Mouse (Mus musculus): ENCODE results near the gene Sprr2k. TPM values are rescaled to one million over a fixed set of nuclear protein-coding genes. Genes with fewer than 3 reads are reported as not detected.
"Not testable (repeated sequence)": the region's sequence is repeated elsewhere in the genome, so short reads cannot be mapped to it uniquely, and the experiment has no call there.

The Sprr2k gene
- total and polyA plus RNA-seq, 3 experiments, result not detected

GRCm38 (mm10) chr3:92467424-92467823 is 35.0 kb downstream of the Sprr2k start:
- H3K9me3 ChIP-seq (replicated peaks; ENCODE audit: insufficient read depth, low read length), result no peaks in the 10 kb centered on the region
- H3K79me2 ChIP-seq (ENCODE audit: control insufficient read depth, insufficient read depth, low read length, poor library complexity), result no peaks in the 10 kb centered on the region
- no peak for DNase-seq (ENCODE audit: low read depth, low spot score)
- H3K4me1 ChIP-seq (ENCODE audit: control insufficient read depth in 1 of 2, insufficient read depth in 2 of 2, low read length in 2 of 2), result no peaks in the 10 kb centered on the region
- no peak overlapping the region for H3K9ac ChIP-seq (ENCODE audit: control insufficient read depth, low read depth, low read length, poor library complexity, severe bottlenecking)
- H3K27me3 ChIP-seq (ENCODE audit: control insufficient read depth in 1 of 2, insufficient read depth in 2 of 2, low read length in 2 of 2), result no peaks in the 10 kb centered on the region
- TF ChIP-seq MEF2A (IDR thresholded peaks at IDR 0.05; ENCODE audit: extremely low read depth, insufficient replicate concordance, low read depth, low read length, poor library complexity, severe bottlenecking) (no peak), ZMIZ1 (IDR thresholded peaks at IDR 0.05; ENCODE audit: low read depth, low read length) (no peak), MAX (IDR thresholded peaks at IDR 0.05; ENCODE audit: low read length) (no peak), GABPA (IDR thresholded peaks at IDR 0.05; ENCODE audit: low read depth, low read length) (no peak), POLR2A (IDR thresholded peaks at IDR 0.05; ENCODE audit: control insufficient read depth in 1 of 2, insufficient read depth in 1 of 2, low read depth in 1 of 2, low read length in 2 of 2, poor library complexity in 1 of 2) (no peak), TAL1 (IDR thresholded peaks at IDR 0.05; ENCODE audit: low read length) (no peak), MYB (IDR thresholded peaks at IDR 0.05; ENCODE audit: low read depth, low read length) (no peak), POLR2AphosphoS2 (IDR thresholded peaks at IDR 0.05; ENCODE audit: low read length) (no peak), SIN3A (IDR thresholded peaks at IDR 0.05; ENCODE audit: low read length) (no peak), KAT2A (conservative IDR thresholded peaks at IDR 0.05; ENCODE audit: low read depth, low read length) (no peak), ZC3H11A (IDR thresholded peaks at IDR 0.05; ENCODE audit: low read depth, low read length) (no peak), UBTF (IDR thresholded peaks at IDR 0.05; ENCODE audit: borderline replicate concordance, insufficient read depth, low read depth, low read length) (no peak), MAFK (IDR thresholded peaks at IDR 0.05; ENCODE audit: borderline replicate concordance, low read depth, low read length) (no peak), CHD1 (IDR thresholded peaks at IDR 0.05; ENCODE audit: low read depth, low read length) (no peak)
- H3K27ac ChIP-seq (ENCODE audit: control insufficient read depth, low read depth, low read length), result no peak overlapping the region
- no peak overlapping the region for H3K4me3 ChIP-seq (ENCODE audit: control insufficient read depth in 1 of 2, insufficient read depth in 1 of 2, low read depth in 2 of 2, low read length in 2 of 2)
- no peaks in the 10 kb centered on the region for H3K36me3 ChIP-seq (ENCODE audit: control insufficient read depth in 1 of 2, insufficient read depth in 2 of 2, low read length in 2 of 2)

- DNase-seq (ENCODE audit: low read depth, low spot score), result no peak
- H3K27ac ChIP-seq (ENCODE audit: control insufficient read depth, low read depth, low read length), result no peak overlapping the region
- no peaks in the 10 kb centered on the region for H3K4me1 ChIP-seq (ENCODE audit: control insufficient read depth in 1 of 2, insufficient read depth in 2 of 2, low read length in 2 of 2)
- H3K9ac ChIP-seq (ENCODE audit: control insufficient read depth, low read depth, low read length, poor library complexity, severe bottlenecking), result no peak overlapping the region
- H3K9me3 ChIP-seq (replicated peaks; ENCODE audit: insufficient read depth, low read length), result no peaks in the 10 kb centered on the region
- no peak overlapping the region for H3K4me3 ChIP-seq (ENCODE audit: control insufficient read depth in 1 of 2, insufficient read depth in 1 of 2, low read depth in 2 of 2, low read length in 2 of 2)
- no peaks in the 10 kb centered on the region for H3K27me3 ChIP-seq (ENCODE audit: control insufficient read depth in 1 of 2, insufficient read depth in 2 of 2, low read length in 2 of 2)
- no peaks in the 10 kb centered on the region for H3K36me3 ChIP-seq (ENCODE audit: control insufficient read depth in 1 of 2, insufficient read depth in 2 of 2, low read length in 2 of 2)
- no peaks in the 10 kb centered on the region for H3K79me2 ChIP-seq (ENCODE audit: control insufficient read depth, insufficient read depth, low read length, poor library complexity)
- TF ChIP-seq MXI1 (IDR thresholded peaks at IDR 0.05; ENCODE audit: low read depth, low read length) (no peak), MAZ (IDR thresholded peaks at IDR 0.05; ENCODE audit: low read depth, low read length) (no peak), JUND (IDR thresholded peaks at IDR 0.05; ENCODE audit: low read depth, low read length) (no peak), NELFE (IDR thresholded peaks at IDR 0.05; ENCODE audit: low read depth, low read length) (no peak), TCF12 (IDR thresholded peaks at IDR 0.05; ENCODE audit: low read depth, low read length) (no peak), BHLHE40 (IDR thresholded peaks at IDR 0.05; ENCODE audit: borderline replicate concordance, low read depth, low read length) (no peak), POLR2A (IDR thresholded peaks at IDR 0.05; ENCODE audit: control insufficient read depth in 1 of 2, insufficient read depth in 1 of 2, low read depth in 1 of 2, low read length in 2 of 2, poor library complexity in 1 of 2) (no peak), USF1 (IDR thresholded peaks at IDR 0.05; ENCODE audit: low read depth, low read length) (no peak), SMC3 (IDR thresholded peaks at IDR 0.05; ENCODE audit: low read depth, low read length) (no peak), CHD2 (IDR thresholded peaks at IDR 0.05; ENCODE audit: low read length) (no peak), GATA1 (IDR thresholded peaks at IDR 0.05; ENCODE audit: low read depth, low read length) (no peak), UBTF (IDR thresholded peaks at IDR 0.05; ENCODE audit: borderline replicate concordance, insufficient read depth, low read depth, low read length) (no peak), ZNF384 (IDR thresholded peaks at IDR 0.05; ENCODE audit: low read depth, low read length) (no peak), MEF2A (IDR thresholded peaks at IDR 0.05; ENCODE audit: extremely low read depth, insufficient replicate concordance, low read depth, low read length, poor library complexity, severe bottlenecking) (no peak), MYC (IDR thresholded peaks at IDR 0.05; ENCODE audit: low read depth, low read length) (no peak)
Observed at GRCm38 (mm10) chr3:92470111-92470510, 37.7 kb downstream of the Sprr2k start.

- not testable (repeated sequence) for H3K27ac ChIP-seq (ENCODE audit: control insufficient read depth, low read depth, low read length); H3K9me3 ChIP-seq (replicated peaks; ENCODE audit: insufficient read depth, low read length); H3K4me3 ChIP-seq (ENCODE audit: control insufficient read depth in 1 of 2, insufficient read depth in 1 of 2, low read depth in 2 of 2, low read length in 2 of 2); H3K9ac ChIP-seq (ENCODE audit: control insufficient read depth, low read depth, low read length, poor library complexity, severe bottlenecking); H3K4me1 ChIP-seq (ENCODE audit: control insufficient read depth in 1 of 2, insufficient read depth in 2 of 2, low read length in 2 of 2); H3K27me3 ChIP-seq (ENCODE audit: control insufficient read depth in 1 of 2, insufficient read depth in 2 of 2, low read length in 2 of 2); H3K79me2 ChIP-seq (ENCODE audit: control insufficient read depth, insufficient read depth, low read length, poor library complexity); H3K36me3 ChIP-seq (ENCODE audit: control insufficient read depth in 1 of 2, insufficient read depth in 2 of 2, low read length in 2 of 2)
- peak; percentile 6 for DNase-seq (ENCODE audit: low read depth, low spot score)
Observed at GRCm38 (mm10) chr3:92481249-92481648, 48.9 kb downstream of the Sprr2k start.

Data from MEL (cell line).